Mouse (Mus musculus): ENCODE data around the gene Traf4.
A peak's percentile ranks its signal among the peaks of the same experiment; 100 is the strongest.

Traf4 gene

DNA sequence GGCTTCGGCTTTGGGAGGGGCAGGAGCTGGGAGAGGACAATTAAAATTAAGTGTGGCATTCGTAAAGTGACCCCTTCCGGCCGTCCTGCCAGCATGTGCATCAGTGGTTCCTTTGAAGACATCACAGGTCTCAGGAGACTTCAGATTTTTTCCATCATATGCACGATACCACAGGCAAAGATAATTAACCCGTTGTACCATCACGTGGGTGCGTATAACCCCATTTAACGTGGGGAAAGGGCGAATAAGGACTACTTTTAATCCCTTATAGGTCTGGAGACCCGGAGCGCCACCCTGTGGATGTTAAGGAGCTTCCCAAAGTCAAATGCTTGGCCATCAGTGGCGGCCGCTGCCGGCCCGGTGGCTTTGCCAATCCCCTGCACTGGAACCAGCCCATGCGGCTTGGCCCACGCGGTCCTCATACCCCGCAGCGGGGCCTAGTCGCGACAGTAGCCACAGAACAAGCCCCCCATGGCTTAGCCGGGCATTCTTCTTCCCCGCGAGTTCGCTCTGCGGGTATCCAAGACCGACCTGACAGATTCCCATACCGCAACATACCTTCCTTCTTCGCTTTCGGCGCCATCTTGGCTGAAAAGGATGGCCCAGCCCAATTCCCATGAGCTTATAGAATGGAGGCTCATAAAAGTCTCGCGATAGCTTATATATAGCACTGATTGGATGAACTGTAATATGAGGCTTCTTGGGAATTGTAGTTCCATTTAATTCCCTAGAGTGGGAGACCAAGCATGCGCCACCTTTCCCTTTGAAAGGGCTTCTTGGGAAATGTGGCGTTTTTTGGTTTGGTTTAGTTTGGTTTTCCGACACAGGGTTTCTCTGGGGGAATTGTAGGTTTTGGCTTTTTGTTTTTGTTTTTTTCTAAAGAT, 17.8 kb upstream of the Traf4 start, which contains the start of gene Rpl23a:
Gene Rpl23a (minus strand): TSS at position 624 of the 884 bp plus-strand sequence.
- DNase-seq (ENCODE audit: low read depth), result no peak

DNA sequence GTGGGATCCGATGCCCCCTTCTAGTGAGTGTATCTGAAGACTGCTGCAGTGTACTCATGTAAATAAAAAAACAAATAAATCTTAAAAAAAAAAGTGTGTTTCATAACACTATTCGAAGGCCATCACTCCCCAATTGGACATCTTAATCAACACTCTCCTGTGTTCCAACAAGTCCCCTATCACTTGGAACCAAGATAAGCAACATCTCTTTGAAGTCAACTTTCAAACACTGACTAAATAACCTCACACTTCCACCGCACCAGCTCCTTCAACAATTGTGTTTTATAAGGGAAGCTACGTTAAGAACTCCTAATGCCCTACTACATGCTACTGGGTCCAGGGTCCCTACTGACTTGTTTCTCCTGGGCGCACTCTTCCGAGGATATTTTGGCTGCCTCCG, 17.1 kb upstream of the Traf4 start:
- DNase-seq (ENCODE audit: low read depth), result no peak

DNA sequence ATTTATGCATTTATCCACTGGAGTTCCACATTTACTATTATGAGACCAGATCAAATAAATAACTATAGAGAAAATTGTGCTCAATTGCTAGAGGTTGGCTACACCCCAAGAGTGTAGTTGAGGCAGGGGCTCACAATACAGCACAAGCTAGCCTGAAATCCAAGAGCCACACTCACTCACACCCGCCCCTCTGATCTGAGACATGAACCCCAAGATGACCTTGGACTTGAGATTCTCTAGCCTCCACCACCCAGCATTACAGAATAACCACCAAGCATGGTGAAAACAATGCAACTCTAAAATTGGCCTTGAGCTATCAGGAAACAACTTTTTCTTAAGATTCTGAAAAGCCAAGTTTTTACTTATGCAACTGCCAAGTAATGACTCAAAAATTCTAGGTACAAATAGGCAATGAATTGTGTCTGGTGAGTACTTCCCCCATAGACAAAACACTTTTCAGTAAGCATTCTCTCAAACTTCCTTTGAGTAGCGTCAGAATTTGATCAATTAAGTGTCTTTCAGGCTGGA, 16.5 kb upstream of the Traf4 start:
- DNase-seq (ENCODE audit: low read depth), result no peak

- no peak for DNase-seq (ENCODE audit: low read depth)
Measured at GRCm38 (mm10) chr11:78180081-78180761, 14.8 kb upstream of the Traf4 start.

- no peak for DNase-seq (ENCODE audit: low read depth)
Measured at GRCm38 (mm10) chr11:78179438-78179999, 14.1 kb upstream of the Traf4 start.

DNA sequence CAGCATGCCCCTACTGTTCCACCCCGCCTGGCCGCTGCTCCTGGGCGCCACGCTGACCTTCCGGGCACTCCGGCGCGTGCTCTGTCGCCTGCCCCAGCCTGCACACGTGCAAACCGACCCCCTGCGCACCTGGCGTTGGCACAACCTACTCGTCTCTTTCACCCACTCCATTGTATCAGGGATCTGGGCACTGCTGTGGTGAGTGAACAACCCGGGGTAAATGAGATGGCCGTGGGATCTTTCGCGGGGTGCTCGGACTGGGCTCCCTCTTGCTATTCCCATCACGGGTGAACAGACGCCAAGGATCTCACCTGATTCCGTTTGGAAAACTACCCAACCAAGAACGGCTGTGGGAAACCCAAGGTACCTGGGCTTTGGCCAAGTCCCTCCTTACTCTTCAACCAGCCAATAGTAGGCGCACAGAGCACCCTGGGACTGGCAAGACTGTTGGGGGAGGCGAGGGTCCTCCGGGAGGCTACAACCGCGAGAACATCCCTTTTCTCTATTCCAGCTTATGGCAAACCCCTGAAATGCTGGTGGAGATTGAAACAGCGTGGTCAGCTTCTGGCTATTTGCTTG, 13.6 kb upstream of the Traf4 start:
- no peak for DNase-seq (ENCODE audit: low read depth)

DNA sequence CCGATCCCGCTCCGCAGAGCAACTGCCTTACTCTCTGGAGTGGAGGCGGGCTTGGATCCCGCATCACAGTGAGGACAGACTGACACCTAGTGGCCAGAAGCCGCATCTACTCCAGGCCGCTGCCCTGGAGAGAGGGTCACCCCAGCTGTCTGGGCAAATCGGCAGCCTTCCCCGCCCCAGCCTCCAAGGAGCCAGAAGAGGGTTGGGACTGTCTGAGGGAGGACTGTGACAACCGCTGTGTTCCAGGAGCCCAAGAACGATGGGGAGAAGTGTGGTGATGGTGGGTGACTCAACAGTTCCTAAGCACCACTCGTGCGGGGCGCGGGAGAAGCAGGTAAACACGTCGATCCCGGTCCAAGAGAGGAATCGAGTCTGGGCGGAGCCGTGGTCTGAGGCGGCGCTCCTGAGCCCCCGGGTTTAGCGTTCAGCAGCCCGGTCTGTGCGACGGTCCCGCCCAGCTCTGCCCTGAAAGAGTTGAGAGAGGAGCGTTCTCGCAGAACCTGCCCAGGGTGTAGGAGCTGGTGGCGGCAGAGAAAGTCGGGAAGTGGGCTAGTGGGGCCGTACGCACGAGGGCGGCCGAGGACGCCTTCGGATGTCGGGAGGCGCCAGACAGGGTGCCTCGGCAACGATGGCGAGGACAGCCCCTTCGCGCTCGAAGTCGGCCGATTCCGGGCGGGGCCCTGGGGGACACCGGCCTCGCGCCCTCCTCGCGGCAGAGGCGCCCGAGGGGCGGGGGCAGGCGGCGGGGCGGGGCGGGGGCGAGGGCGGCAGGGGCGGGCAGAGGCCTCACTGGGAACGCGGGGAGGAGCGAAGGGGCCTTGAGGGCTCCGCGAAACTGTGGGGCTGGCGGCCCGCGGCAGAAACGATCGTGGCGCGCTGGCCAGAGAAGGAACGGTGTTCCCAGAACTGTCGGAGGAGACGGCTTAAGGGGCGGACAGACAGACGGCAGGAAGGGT, 12.8 kb upstream of the Traf4 start:
- DNase-seq (ENCODE audit: low read depth), result peak; percentile 95

GRCm38 (mm10) chr11:78177437-78177836, 12.0 kb upstream of the Traf4 start:
- DNase-seq (ENCODE audit: low read depth), result no peak

GRCm38 (mm10) chr11:78176905-78177331, 11.5 kb upstream of the Traf4 start:
- no peak for DNase-seq (ENCODE audit: low read depth)

DNA sequence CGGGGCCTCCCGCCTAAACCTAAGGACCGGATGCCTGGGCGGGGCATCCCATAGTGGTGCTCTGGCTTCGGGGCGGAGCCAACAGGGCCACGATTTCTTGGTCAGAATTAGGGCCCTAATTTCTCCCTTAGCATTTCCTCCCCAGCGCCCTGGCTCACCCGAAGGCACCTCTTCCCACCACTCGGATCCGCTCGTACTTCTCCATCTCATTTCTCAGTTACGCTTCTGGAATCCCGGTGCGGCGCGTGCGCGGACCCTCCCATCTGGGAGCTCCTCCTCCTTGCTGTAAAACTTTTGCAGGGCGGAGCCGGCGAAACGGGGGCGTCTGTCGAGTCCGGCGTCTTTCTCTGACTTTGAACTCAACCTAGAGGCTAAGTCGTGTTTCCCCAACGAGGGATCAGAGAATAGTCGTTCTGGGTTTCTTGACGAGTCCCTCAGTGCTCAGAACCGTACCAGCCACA, 11.0 kb upstream of the Traf4 start, which contains the start of the genes Nek8 and Tlcd1:
Gene Nek8 (minus strand): TSS at position 274 of the 461 bp plus-strand sequence.
Gene Tlcd1 (plus strand): TSS at position 310 of the 461 bp plus-strand sequence.
- DNase-seq (ENCODE audit: low read depth), result peak; percentile 88

DNA sequence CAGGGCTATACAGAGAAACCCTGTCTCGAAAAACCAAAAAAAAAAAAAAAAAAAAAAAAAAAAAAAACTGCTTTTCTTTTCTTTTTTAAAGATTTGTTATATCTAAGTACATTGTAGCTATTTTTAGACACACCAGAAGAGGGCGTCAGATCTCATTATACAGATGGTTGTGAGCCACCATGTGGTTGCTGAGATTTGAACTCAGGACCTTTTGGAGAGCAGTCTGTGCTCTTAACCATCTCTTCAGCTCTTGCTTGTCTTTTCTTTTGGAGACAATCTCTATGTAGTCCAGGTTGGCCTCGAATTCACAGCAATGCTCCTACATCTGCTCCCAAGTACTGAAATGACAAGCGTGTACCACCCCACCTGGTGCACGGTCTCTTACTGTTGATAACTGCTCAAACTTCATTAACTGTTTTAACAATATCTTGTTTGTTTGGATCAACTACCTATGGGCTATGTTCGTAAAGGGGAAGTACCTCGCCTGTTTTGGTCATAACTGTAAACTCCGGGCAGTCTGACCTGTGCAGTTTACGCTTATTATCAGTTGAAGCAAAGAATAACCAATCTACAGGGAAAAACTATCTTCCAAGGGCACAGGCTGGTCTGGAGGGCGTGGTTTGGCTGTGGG, 10.5 kb upstream of the Traf4 start:
- DNase-seq (ENCODE audit: low read depth), result peak; percentile 93

DNA sequence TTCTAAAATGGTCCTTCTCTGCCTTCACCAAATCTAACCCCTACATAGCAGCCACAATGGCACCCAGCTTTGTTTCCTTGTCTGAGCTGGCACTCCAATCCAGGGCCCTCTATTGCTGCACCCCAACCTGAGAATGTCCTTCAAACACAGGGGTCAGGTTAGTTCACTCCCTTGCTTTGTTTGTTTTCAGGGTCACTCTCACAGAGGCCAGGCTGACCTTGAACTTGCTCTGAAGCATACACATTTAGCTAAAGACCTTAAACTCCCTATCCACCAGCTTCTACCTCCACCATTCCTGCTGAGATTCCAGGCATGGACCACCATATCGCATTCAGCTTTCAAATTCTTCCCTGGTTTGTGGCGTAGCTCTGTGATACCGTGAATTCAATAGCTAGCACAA, 9.1 kb upstream of the Traf4 start:
- DNase-seq (ENCODE audit: low read depth), result no peak

DNA sequence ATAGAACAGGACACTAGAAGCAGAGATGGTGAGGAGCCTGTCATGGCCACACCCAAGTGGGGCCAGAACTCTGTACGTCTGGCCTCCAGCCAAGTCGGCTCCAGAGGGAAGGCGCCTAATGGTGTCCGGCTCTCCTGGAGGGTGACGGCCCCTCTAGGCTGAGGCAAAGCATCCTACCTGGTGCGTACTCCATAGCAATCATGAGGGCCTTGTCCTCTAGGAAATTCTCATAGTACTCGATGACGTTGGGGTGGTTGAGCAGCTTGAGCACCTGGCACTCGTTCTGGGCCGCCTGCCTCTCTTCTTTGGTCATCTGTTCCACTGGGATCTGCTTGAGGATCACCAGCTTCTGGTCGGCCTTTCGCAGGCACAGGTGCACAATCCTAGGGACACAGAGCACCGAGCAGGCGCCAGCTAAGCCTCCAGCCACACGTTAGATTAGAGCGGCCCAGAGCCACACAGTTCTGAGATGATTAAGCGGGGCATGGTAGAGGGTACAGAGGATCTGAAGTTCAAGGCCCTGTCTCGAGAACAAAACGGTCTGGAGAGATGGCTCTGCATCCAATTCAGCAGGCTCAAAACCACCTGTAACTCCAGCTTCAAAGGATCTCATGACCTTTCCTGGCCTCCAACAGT, 7.5 kb upstream of the Traf4 start:
- no peak for DNase-seq (ENCODE audit: low read depth)

- DNase-seq (ENCODE audit: low read depth), result no peak
Measured at GRCm38 (mm10) chr11:78172034-78172747, 6.8 kb upstream of the Traf4 start.

- DNase-seq (ENCODE audit: low read depth), result no peak
Measured at GRCm38 (mm10) chr11:78171328-78171727, 5.9 kb upstream of the Traf4 start.

GRCm38 (mm10) chr11:78170306-78170705, 4.9 kb upstream of the Traf4 start:
- no peak for DNase-seq (ENCODE audit: low read depth)

- DNase-seq (ENCODE audit: low read depth), result no peak
Measured at GRCm38 (mm10) chr11:78168541-78169468, 3.4 kb upstream of the Traf4 start.

Measured in c-Kit-positive CD71-negative TER-119-negative erythroid progenitor cells, embryonic 14.5 days (primary cell).